In genomic region chr3:68709198-68709797, GRCm38 (mm10) we compare ENCODE assay signal across 8 mouse cellular contexts. TPM values are rescaled to one million over a fixed set of nuclear protein-coding genes. Genes with fewer than 3 reads are reported as not detected.
DNase-seq lines count a peak whose midpoint lies in the region; ATAC-seq and TF ChIP-seq lines count a peak whose summit lies in the region.

No protein-coding gene starts in this region.

- 0 out of 2 replicates have a peak, but pooled peaks cover 2% of the 10 kb centered on the region for H3K9me3 ChIP-seq in G1E (replicated peaks)
- no peaks in the 10 kb centered on the region for H3K9me3 ChIP-seq in lung, embryonic 14.5 days (ENCODE audit: low read depth, low read length)

- H3K4me2 ChIP-seq in lung, embryonic 14.5 days: no peak overlapping the region

- no peak for TF ChIP-seq CTCF in G1E (IDR thresholded peaks at IDR 0.05; ENCODE audit: low read depth, low read length)
- TF ChIP-seq CTCF in brain, embryonic 14.5 days (IDR thresholded peaks at IDR 0.05; ENCODE audit: borderline replicate concordance, extremely low read depth, insufficient read depth, insufficient read length): peak; percentile 77
- peak; percentile 92 for TF ChIP-seq CTCF in lung, embryonic 14.5 days (IDR thresholded peaks at IDR 0.05; ENCODE audit: low read depth)
- TF ChIP-seq CTCF in olfactory bulb, adult 2 months (IDR thresholded peaks at IDR 0.05; ENCODE audit: insufficient read depth, low read depth, low read length): peak; percentile 74

- TF ChIP-seq POLR2A in brain, embryonic 14.5 days (IDR thresholded peaks at IDR 0.05; ENCODE audit: borderline replicate concordance, extremely low read depth, insufficient read depth, insufficient read length, poor library complexity, severe bottlenecking): no peak
- TF ChIP-seq POLR2A in olfactory bulb, adult 2 months (IDR thresholded peaks at IDR 0.05; ENCODE audit: insufficient read depth, low read depth, low read length): no peak

- no peak for DNase-seq in G1E (ENCODE audit: low spot score)
- DNase-seq in brain, embryonic 14.5 days (ENCODE audit: low read depth): peak; percentile 56
- peak; percentile 67 to 74 for DNase-seq in heart, postnatal 14 days
- DNase-seq in layer of hippocampus, adult 18-20 months (ENCODE audit: low spot score in 2 of 2): peak; percentile 49 to 90
- peak; percentile 85 for DNase-seq in lung, embryonic 14.5 days
- peak; percentile 87 for DNase-seq in thymus, postnatal 14 days

- no peaks in the 10 kb centered on the region for H3K4me1 ChIP-seq in G1E (ENCODE audit: insufficient read depth, low read depth, low read length)
- no peaks in the 10 kb centered on the region for H3K4me1 ChIP-seq in lung, embryonic 14.5 days (ENCODE audit: insufficient read depth)
- no peaks in the 10 kb centered on the region for H3K4me1 ChIP-seq in olfactory bulb, adult 2 months (ENCODE audit: control insufficient read depth, insufficient read depth, low read length)

- WGBS in lung, embryonic 14.5 days: 43% methylated on average over 9 of the region's 9 CpGs
- 35% methylated on average over 9 of the region's 9 CpGs for WGBS in olfactory bulb, adult 2 months

- no peaks in the 10 kb centered on the region for H3K36me3 ChIP-seq in G1E (replicated peaks)
- H3K36me3 ChIP-seq in lung, embryonic 14.5 days (ENCODE audit: insufficient read depth): no peaks in the 10 kb centered on the region

- H3K4me3 ChIP-seq in G1E (ENCODE audit: low read depth, low read length): no peak overlapping the region
- H3K4me3 ChIP-seq in lung, embryonic 14.5 days (ENCODE audit: low read depth, low read length): no peak overlapping the region
- H3K4me3 ChIP-seq in olfactory bulb, adult 2 months (ENCODE audit: insufficient read depth, low read depth, low read length): no peak overlapping the region

- H3K9ac ChIP-seq in lung, embryonic 14.5 days: no peak overlapping the region

- no peak overlapping the region for H3K27ac ChIP-seq in lung, embryonic 14.5 days (ENCODE audit: low read depth)
- no peak overlapping the region for H3K27ac ChIP-seq in olfactory bulb, adult 2 months (ENCODE audit: insufficient read depth, low read depth, low read length)

- ATAC-seq in G1E (ENCODE audit: extremely low read depth, insufficient number of reproducible peaks, low FRiP score, poor library complexity, severe bottlenecking): peak; percentile 49; the same call in 1 of the 2 replicates
- ATAC-seq in erythroid progenitor cell, adult 5-6 weeks (replicated peaks; ENCODE audit: low FRiP score, poor library complexity, severe bottlenecking): peak; percentile 83
- peak; percentile 85 for ATAC-seq in lung, embryonic 14.5 days (ENCODE audit: insufficient read depth)

- no peaks in the 10 kb centered on the region for H3K27me3 ChIP-seq in G1E (ENCODE audit: insufficient read depth, low read length)
- no peaks in the 10 kb centered on the region for H3K27me3 ChIP-seq in lung, embryonic 14.5 days (ENCODE audit: insufficient read depth, low read length)

- intact Hi-C loops in heart, postnatal 14 days (cut with DNase I): loop anchor here (2.0 kb wide), 2 partner anchors 94 to 650 kb away; no protein-coding TSS in a partner anchor

RNA-seq across cellular contexts. Expression of gene Il12a, which starts 18.9 kb away (rescaled TPM):
- total RNA-seq in G1E (2014; fragmentation: Nextera tagmentation) (not detected in 2 replicates), G1E (2017) (0.11 TPM in 1 of 2 replicates, not detected in the other)
- polyA plus RNA-seq in G1E (2012): not detected in 2 replicates
- not detected in 2 replicates for polyA plus RNA-seq in brain, embryonic 14.5 days (2012; rRNA removed)
- total RNA-seq in erythroid progenitor cell, adult 5-6 weeks (2015; ENCODE audit: low replicate concordance): 4.6 and 19.8 TPM in 2 replicates
- 3.1 and 10.4 TPM in 2 replicates for total RNA-seq in erythroid progenitor cell, adult 5-6 weeks (2017; ENCODE audit: low replicate concordance)
- total RNA-seq in heart, postnatal 14 days (2021): under 1 TPM; 0.27 to 0.60 TPM
- 1 to 10 TPM in 1 of 2 experiments, under 1 TPM in 1; 0.76 to 1.0 TPM for total RNA-seq in layer of hippocampus, adult 18-20 months (2021)
- polyA plus RNA-seq in lung, embryonic 14.5 days (2014; fragmentation: Nextera tagmentation; extraction: Ambion mirVana): 0.30 TPM in 1 of 2 replicates, not detected in the other
- not detected in 2 replicates for polyA plus RNA-seq in olfactory bulb, adult 2 months (2012; ENCODE audit: insufficient read depth, insufficient read length, low replicate concordance, missing spikeins)
